Mouse (Mus musculus) left cerebral cortex, adult 8-10 months (tissue): ENCODE measurements around the gene Grip1. TPM values are rescaled to one million over a fixed set of nuclear protein-coding genes. Genes with fewer than 3 reads are reported as not detected.
A peak's percentile ranks its signal among the peaks of the same experiment; 100 is the strongest.

Source experiments
- DNase-seq, 2 experiments: peaks; one replicate each; pipeline ENCODE4 v3.0.0; 2022; ENCODE audit warnings: low spot score in 2 of 2
- total RNA-seq, 4 experiments: library from RNA; stranded (reverse); gene quantifications; 2 replicates each; pipeline ENCODE4 v1.2.4; 2022

The Grip1 gene
- total RNA-seq, 4 experiments from 2014 or later = 17.2 to 21.3 (median 19.1) TPM

GRCm38 (mm10) chr10:119933362-119933761, 479.7 kb downstream of the Grip1 start:
- no peak for DNase-seq

GRCm38 (mm10) chr10:119935231-119935630, 481.6 kb downstream of the Grip1 start:
- DNase-seq = no peak

GRCm38 (mm10) chr10:119937481-119937880, 483.9 kb downstream of the Grip1 start:
- DNase-seq = no peak

- DNase-seq = no peak
Observed at GRCm38 (mm10) chr10:119943906-119944305, 490.3 kb downstream of the Grip1 start.

GRCm38 (mm10) chr10:119951460-119951859, 497.8 kb downstream of the Grip1 start:
- DNase-seq = no peak

- DNase-seq = no peak
Observed at GRCm38 (mm10) chr10:119957260-119957955, 503.8 kb downstream of the Grip1 start.

GRCm38 (mm10) chr10:119960915-119961314, 507.3 kb downstream of the Grip1 start:
- DNase-seq = no peak

- no peak for DNase-seq
Observed at GRCm38 (mm10) chr10:119966321-119966720, 512.7 kb downstream of the Grip1 start.

GRCm38 (mm10) chr10:119979396-119979795, 525.8 kb downstream of the Grip1 start:
- no peak for DNase-seq

GRCm38 (mm10) chr10:119980032-119980431, 526.4 kb downstream of the Grip1 start:
- DNase-seq = no peak

- no peak for DNase-seq
Observed at GRCm38 (mm10) chr10:119984299-119984698, 530.7 kb downstream of the Grip1 start.

GRCm38 (mm10) chr10:119998475-119998874, 544.8 kb downstream of the Grip1 start:
- DNase-seq = no peak

- no peak for DNase-seq
Observed at GRCm38 (mm10) chr10:120002149-120002548, 548.5 kb downstream of the Grip1 start.

GRCm38 (mm10) chr10:120004096-120004495, 550.5 kb downstream of the Grip1 start:
- DNase-seq = no peak

- DNase-seq = no peak
Observed at GRCm38 (mm10) chr10:120005581-120005980, 552.0 kb downstream of the Grip1 start.

GRCm38 (mm10) chr10:120012331-120012730, 558.7 kb downstream of the Grip1 start:
- peak in 1 of 2 experiments; percentile 55 for DNase-seq

- no peak for DNase-seq
Observed at GRCm38 (mm10) chr10:120015117-120015516, 561.5 kb downstream of the Grip1 start.

- no peak for DNase-seq
Observed at GRCm38 (mm10) chr10:120026437-120026836, 572.8 kb downstream of the Grip1 start.

- no peak for DNase-seq
Observed at GRCm38 (mm10) chr10:120030901-120031300, 577.3 kb downstream of the Grip1 start.

- DNase-seq = no peak
Observed at GRCm38 (mm10) chr10:120031316-120031715, 577.7 kb downstream of the Grip1 start.

GRCm38 (mm10) chr10:120033866-120034265, 580.2 kb downstream of the Grip1 start:
- no peak for DNase-seq

GRCm38 (mm10) chr10:120035211-120035733, 581.6 kb downstream of the Grip1 start:
- DNase-seq = no peak

GRCm38 (mm10) chr10:120035824-120036223, 582.2 kb downstream of the Grip1 start:
- no peak for DNase-seq
